Mouse (Mus musculus) midbrain, embryonic 11.5 days (tissue): ENCODE results near the gene 5730596B20Rik. TPM values are rescaled to one million over a fixed set of nuclear protein-coding genes. Genes with fewer than 3 reads are reported as not detected.

Source experiments
- ATAC-seq: fragments of 200-750 bp; cut with Nextera tagmentation; 2 replicates; pipeline ENCODE4 v1.8.0; 2017; ENCODE audit warnings: moderate TSS enrichment, moderate library complexity; ENCODE audit not compliant: low FRiP score
- DNase-seq: peaks from one replicate; pipeline ENCODE4 v3.0.0; 2015; ENCODE audit warnings: low spot score; ENCODE audit errors: missing footprints
- H3K27ac ChIP-seq: fragments of 300-500 bp; sonication (generic); 2 replicates; pipeline ENCODE4 v1.5.1; 2014; ENCODE audit warnings: low read depth, low read length
- H3K27me3 ChIP-seq: fragments of 300-500 bp; sonication (generic); 2 replicates; pipeline ENCODE4 v1.6.1; 2014; ENCODE audit warnings: mild to moderate bottlenecking, low read length, moderate library complexity, mixed read lengths; ENCODE audit not compliant: control insufficient read depth, insufficient read depth
- H3K36me3 ChIP-seq: fragments of 300-500 bp; sonication (generic); 2 replicates; pipeline ENCODE4 v1.6.1; 2014; ENCODE audit warnings: mild to moderate bottlenecking, low read length, moderate library complexity, mixed read lengths; ENCODE audit not compliant: control insufficient read depth, insufficient read depth
- H3K4me1 ChIP-seq: fragments of 300-500 bp; sonication (generic); 2 replicates; pipeline ENCODE4 v1.6.1; 2014; ENCODE audit warnings: low read length; ENCODE audit not compliant: control insufficient read depth, insufficient read depth
- H3K4me2 ChIP-seq: fragments of 300-500 bp; sonication (generic); 2 replicates; pipeline ENCODE4 v1.6.1; 2014; ENCODE audit warnings: mild to moderate bottlenecking, moderate library complexity
- H3K4me3 ChIP-seq: fragments of 300-500 bp; sonication (generic); 2 replicates; pipeline ENCODE4 v1.5.1; 2014; ENCODE audit warnings: low read depth, low read length
- H3K9ac ChIP-seq: fragments of 300-500 bp; sonication (generic); 2 replicates; pipeline ENCODE4 v1.6.1; 2014; ENCODE audit warnings: low read length
- H3K9me3 ChIP-seq: fragments of 300-500 bp; sonication (generic); 2 replicates; pipeline ENCODE4 v1.6.1; 2016; ENCODE audit warnings: low read length; ENCODE audit not compliant: control insufficient read depth
- WGBS: fragments of 180-500 bp; shearing (Covaris S2); extraction: QIAGEN DNeasy Blood & Tissue Kit; methylation state at CpG from one replicate; pipeline ENCODE4 v1.1.7; 2014; 5-methylcytosine and 5-hydroxymethylcytosine counted together
- polyA plus RNA-seq: library from polyadenylated mRNA; unstranded; fragments of >200 nt; fragmentation: Nextera tagmentation; extraction: Ambion mirVana; gene quantifications from 2 replicates; pipeline ENCODE4 v1.2.1, GENCODE M21; 2014

5730596B20Rik gene
- polyA plus RNA-seq, 1 experiment from 2014 or later: not detected

DNA sequence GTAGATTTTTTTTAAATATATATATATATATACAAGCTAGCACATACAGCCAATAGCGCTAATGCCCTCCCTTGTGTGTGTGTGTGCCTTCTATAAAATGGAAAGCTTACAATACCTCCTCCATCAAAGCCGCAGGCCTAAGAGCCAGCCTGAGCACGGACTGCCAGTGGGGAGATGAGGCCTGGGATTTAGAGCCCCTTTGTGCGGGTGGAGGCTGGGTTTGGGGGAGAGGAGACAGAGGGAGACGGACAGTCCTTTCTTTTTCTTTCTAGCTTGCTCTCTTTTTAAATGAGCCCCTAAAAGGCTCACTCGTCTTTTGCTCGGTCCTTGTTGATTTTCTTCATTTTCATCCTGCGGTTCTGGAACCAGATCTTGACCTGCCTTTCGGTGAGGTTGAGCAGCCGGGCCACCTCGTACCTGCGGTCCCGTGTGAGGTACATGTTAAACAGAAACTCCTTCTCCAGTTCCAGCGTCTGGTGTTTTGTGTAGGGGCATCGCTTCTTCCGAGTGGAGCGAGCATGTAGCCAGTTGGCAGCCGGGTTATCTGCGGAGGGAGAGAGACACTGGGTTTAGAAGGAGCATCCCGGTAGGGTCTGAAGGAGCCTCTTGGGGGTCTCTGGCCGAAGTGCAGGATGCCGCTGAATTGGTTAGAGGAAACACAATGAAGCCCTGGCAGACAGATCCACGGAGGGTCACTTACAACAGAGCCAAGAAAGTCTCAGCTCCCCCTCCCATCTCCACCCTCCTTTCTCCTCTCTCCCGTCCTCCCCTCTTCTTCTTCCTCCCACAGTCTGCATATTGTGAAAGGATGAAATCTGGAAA is 46.9 kb downstream of the 5730596B20Rik start:
- Histone ChIP-seq H3K9me3 (no peaks in the 10 kb centered on the region), H3K4me2 (no peak overlapping the region), H3K9ac (no peak overlapping the region), H3K4me1 (0 out of 2 replicates have a peak, but pooled peaks cover 2% of the 10 kb centered on the region), H3K27me3 (peaks cover 98% of the 10 kb centered on the region), H3K27ac (no peak overlapping the region), H3K36me3 (no peaks in the 10 kb centered on the region), H3K4me3 (no peak overlapping the region)
- ATAC-seq (no peak), DNase-seq (peak; percentile 96)
- WGBS: 2% methylated on average over 24 of the region's 24 CpGs

DNA sequence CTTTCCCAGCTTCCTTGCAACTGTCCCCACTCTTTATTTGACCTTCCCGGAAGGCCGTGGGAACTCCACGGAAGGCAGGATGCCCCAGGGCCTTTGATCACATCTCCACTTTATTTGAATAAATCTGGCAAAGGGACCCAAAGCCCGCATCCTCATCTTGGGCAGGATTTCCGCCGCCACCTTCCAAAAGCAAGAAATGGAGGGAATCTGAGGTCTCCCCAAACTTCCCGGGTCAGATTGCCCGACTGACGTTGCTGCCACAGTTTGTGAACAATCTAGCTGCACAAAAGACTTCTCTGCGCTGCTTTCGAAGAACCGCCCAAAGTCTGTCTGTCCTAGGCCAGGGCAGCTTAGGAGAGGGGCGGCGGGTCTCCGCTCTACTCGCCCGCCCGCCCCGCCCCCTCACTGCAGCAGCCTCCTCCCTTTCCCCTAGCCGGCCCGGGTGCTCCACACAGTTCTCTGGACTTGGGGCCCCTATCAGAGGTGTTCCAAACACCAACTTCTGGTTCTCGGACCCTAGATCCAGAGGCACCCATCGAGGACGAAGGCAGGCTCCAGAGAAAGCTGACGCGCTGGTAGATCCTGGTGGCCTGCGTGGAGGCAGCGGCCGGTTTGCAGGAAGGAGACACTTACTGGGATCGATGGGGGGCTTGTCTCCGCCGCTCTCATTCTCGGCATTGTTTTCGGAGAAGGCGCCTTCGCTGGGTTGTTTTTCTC is 47.8 kb downstream of the 5730596B20Rik start:
- Histone ChIP-seq H3K4me2 (no peak overlapping the region), H3K36me3 (no peaks in the 10 kb centered on the region), H3K27ac (no peak overlapping the region), H3K27me3 (peaks cover 97% of the 10 kb centered on the region), H3K9ac (no peak overlapping the region), H3K4me3 (no peak overlapping the region), H3K9me3 (no peaks in the 10 kb centered on the region), H3K4me1 (0 out of 2 replicates have a peak, but pooled peaks cover 2% of the 10 kb centered on the region)
- no peak for ATAC-seq
- DNase-seq: no peak
- 2% methylated on average over 32 of the region's 36 CpGs for WGBS

DNA sequence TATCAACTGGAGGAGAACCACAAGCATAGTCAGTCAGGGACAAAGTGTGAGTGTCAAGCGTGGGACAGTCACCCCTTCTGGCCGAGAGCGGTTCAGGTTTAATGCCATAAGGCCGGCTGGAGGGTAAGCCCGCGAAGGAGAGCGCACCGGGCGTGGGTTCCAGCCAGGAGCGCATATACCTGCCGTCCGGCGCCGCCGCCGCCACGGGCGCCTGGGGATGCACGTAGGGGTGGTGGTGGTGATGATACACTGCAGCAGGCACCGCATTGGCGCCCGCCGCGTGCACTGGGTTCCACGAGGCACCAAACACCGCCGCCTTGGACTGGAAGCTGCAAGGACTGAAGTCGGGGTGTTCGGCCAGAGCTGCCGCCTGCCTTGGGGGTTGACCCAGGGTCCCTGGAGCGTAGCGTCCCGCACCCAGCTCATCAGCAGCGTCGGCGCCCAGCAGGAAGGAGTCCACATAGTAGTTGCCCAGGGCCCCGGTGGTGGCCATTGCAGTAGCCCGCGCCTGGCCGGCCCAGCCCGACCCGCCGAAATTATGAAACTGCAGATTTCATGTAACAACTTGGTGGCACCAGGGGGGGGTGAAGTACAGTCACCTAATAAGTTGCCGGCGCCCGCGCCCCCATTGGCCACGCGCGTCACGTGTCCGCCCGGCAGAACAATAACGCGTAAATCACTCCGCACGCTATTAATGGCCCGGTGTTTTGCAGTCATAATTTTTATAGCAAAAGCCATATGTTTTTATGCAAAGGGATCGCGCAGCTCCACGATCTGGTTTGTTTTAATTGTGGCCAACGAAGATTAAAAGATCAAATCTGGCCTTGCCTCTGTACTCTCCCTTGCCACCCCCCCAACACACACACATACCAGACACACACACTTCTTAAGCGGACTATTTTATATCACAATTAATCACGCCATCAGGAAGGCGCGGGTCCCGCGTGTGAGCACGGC is 48.6 kb downstream of the 5730596B20Rik start:
- ATAC-seq: no peak
- peak; percentile 95 for DNase-seq
- H3K36me3 ChIP-seq: no peaks in the 10 kb centered on the region
- 0 out of 2 replicates have a peak, but pooled peaks cover 2% of the 10 kb centered on the region for H3K4me1 ChIP-seq
- peaks cover 97% of the 10 kb centered on the region for H3K27me3 ChIP-seq
- no peak overlapping the region for H3K4me2 ChIP-seq
- no peaks in the 10 kb centered on the region for H3K9me3 ChIP-seq
- WGBS: 2% methylated on average over 69 of the region's 69 CpGs
- H3K27ac ChIP-seq: no peak overlapping the region
- no peak overlapping the region for H3K9ac ChIP-seq
- H3K4me3 ChIP-seq: no peak overlapping the region

DNA sequence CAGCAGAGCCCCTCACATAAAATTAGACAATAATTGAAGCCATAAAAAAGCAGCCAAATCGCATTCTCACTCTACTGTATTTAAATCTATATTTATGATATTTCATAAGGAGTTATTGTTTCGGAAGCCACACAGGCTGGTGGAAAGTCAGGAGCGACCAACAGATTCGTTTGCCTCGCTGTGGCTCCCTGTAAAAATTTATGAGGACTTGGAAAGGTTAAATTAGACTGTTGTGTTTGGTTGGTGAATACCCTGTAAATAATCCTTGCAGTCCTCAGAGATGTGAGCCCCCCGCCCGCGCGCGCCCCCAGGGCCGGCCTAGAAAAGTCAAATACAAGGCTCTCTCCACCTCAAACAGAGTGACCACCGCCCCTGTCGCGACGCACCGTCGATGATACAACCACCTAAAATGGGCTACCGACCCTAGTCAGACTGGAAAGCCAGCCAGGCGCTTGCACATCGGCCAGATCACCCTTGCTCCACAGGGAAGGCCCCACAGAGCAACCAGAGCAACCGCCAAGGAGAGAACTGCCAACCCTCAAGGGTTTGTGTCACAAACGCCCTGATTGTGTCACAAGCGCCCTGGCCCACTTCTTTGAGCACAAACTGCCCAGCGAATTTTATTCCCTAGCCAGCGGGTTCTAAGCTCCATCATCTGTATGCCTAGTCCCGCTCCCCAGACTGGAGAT is 49.4 kb downstream of the 5730596B20Rik start:
- Histone ChIP-seq H3K27me3 (peaks cover 93% of the 10 kb centered on the region), H3K4me1 (no peaks in the 10 kb centered on the region), H3K9ac (no peak overlapping the region), H3K9me3 (no peaks in the 10 kb centered on the region), H3K36me3 (no peaks in the 10 kb centered on the region), H3K27ac (no peak overlapping the region), H3K4me3 (no peak overlapping the region), H3K4me2 (no peak overlapping the region)
- no peak for ATAC-seq
- DNase-seq: peak; percentile 96
- 3% methylated on average over 26 of the region's 26 CpGs for WGBS

DNA sequence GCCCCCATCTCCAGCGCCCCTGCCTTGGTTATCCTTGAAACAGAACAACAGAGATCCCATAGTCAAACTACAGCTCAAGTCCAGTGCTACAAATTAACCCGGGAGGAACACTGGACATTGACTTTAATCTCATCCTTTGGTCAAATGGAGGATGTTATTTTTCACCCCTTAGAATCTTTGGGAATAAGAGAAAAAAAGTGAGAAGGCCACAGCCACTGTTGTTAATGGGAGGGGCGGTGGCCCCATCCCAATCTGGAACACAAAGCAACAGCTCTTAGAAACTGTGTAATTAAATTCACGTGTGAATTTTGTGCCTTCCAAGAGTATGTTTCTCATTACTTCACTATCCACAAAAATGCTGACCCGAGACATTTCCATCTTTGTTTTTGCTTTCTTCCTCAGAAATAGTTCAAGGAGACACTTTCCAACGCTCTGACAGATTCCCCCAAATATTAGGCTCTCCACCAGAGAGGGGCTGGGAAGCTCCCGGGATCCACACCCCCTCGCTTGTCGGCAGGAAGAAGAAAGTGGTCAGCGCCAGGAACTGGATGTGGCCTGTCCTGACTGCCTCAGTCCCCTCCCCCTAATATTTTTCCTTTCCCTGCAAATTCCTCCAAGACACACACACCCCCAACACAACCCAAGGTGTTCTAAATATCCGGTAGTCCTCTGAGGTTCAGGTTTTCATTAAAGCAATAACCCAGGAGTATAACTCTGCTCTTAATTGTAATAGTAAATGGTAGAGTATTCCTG is 50.3 kb downstream of the 5730596B20Rik start:
- DNase-seq: peak; percentile 93
- no peak for ATAC-seq
- no peaks in the 10 kb centered on the region for H3K36me3 ChIP-seq
- 3% methylated on average over 11 of the region's 11 CpGs for WGBS
- H3K9me3 ChIP-seq: no peaks in the 10 kb centered on the region
- H3K4me2 ChIP-seq: no peak overlapping the region
- H3K27me3 ChIP-seq: peaks cover 93% of the 10 kb centered on the region
- no peaks in the 10 kb centered on the region for H3K4me1 ChIP-seq
- H3K9ac ChIP-seq: no peak overlapping the region
- H3K4me3 ChIP-seq: no peak overlapping the region
- no peak overlapping the region for H3K27ac ChIP-seq

DNA sequence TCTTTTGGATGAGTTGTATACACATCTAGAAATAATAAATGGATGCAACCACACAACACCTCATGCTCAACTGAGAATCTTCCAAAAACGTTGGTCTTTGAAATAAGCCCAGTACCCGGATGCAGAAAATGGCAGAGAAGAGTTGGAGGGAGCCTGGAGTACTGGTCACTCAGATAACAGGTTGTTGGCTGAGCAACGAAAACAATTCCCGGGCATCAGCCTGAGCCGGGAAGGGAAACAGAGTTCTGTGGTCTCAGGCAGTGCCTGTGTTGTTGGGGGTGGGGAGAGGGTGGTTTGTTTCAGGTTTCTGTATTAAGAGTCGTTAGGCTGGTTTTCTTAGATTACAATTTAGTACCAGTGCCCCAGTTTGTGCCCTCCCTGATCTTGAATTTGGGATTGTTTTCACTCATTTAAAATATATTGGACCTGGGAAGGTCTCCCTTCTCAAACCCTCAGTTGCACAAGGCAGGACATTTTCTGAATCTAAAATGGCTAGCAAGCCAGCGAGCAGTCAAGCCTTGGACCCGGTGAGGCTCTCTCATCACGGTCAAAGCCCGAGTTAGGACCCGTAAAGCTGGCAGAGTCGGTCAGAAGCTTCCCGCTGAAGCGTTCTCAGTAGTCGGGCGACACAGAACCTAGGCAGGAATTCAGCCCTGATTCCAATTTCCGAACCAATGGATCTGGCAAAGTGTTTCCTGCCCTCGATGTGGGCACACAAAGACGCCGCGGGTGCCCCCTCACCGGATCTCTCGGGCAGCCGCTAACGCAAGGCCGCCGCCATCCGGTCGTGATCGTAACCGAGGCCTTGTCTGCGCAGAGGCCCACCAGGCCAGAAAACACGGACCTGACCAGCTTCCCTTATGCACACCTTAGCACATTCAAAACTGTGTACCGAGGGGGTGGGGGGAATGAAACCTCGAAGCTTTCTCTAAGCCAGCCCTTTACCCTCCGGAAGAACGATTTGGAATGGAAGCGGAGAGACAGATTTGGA is 51.5 kb downstream of the 5730596B20Rik start:
- Histone ChIP-seq H3K9me3 (no peaks in the 10 kb centered on the region), H3K27me3 (peaks cover 93% of the 10 kb centered on the region), H3K4me3 (no peak overlapping the region), H3K4me1 (no peaks in the 10 kb centered on the region), H3K36me3 (no peaks in the 10 kb centered on the region), H3K9ac (no peak overlapping the region), H3K27ac (no peak overlapping the region), H3K4me2 (no peak overlapping the region)
- DNase-seq: peak; percentile 97
- no peak for ATAC-seq
- 1% methylated on average over 38 of the region's 38 CpGs for WGBS

DNA sequence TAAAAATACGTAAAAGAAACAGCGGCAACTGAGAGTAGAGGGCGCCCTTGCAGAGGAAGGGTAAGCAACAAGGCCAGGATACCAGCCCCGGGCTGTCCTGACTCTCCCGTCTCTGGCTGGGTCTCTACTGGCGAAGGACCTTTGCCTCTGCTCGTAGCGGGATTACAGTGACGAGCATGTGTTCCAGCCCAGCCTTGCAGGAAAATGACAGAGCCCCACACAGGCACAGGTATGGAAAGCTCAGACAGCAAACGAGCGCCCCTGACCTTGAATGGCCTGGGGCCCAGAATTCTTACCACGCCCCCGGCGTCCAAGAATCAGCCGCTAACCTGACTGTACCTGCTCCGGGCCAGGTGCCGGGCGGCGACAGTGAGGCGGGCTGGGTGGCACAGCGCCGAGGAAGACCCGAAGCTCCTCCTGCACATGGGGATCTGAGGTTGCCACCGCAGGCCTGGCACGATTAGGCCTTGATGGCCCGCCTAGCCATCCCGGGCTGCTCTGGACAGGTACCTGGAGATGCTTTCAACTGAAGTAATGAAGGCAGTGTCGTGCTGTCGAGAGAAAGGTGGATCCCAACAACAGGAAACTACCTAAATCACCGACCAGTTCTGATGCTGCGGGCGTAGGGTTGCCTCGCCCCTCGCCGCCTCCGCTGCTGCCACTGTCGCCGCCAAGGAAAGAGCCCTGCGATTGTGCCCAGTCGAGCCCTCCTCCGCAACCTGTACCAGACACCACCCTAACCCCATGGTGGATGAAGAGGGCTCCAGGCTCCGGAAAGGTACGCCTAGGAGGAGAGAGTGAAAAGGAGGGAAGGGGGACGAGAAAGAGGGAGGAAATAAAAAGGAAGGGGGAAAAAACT is 52.5 kb downstream of the 5730596B20Rik start:
- ATAC-seq (no peak), DNase-seq (no peak)
- Histone ChIP-seq H3K27me3 (peaks cover 93% of the 10 kb centered on the region), H3K9ac (no peak overlapping the region), H3K4me1 (no peaks in the 10 kb centered on the region; the same call in 1 of the 2 replicates), H3K4me3 (no peak overlapping the region), H3K27ac (no peak overlapping the region), H3K36me3 (no peaks in the 10 kb centered on the region), H3K9me3 (no peaks in the 10 kb centered on the region), H3K4me2 (no peak overlapping the region)
- 3% methylated on average over 44 of the region's 44 CpGs for WGBS
